Mouse (Mus musculus) MEL (cell line): Measurements from ENCODE around the gene Slco4a1. TPM values are rescaled to one million over a fixed set of nuclear protein-coding genes. Genes with fewer than 3 reads are reported as not detected.

Experiments used
- DNase-seq: peaks from one replicate; pipeline ENCODE4 v3.0.0; 2011; ENCODE audit warnings: low read depth, low spot score
- H3K27ac ChIP-seq: 2 replicates; pipeline ENCODE4 v1.5.1; 2012; ENCODE audit warnings: low read depth, mild to moderate bottlenecking, control low read depth, low read length, moderate library complexity; ENCODE audit not compliant: control insufficient read depth
- H3K27me3 ChIP-seq, 2 experiments: fragments of 150-350 bp in 1 of 2; sonication (generic) in 1 of 2; 2 replicates each; pipeline ENCODE4 v1.6.1; 2012; ENCODE audit warnings: low read length in 2 of 2, mild to moderate bottlenecking in 2 of 2, improper control_type of control experiment in 1 of 2, moderate library complexity in 1 of 2; ENCODE audit not compliant: insufficient read depth in 2 of 2, control insufficient read depth in 1 of 2
- H3K36me3 ChIP-seq, 2 experiments: 2 replicates each; pipeline ENCODE4 v1.6.1; 2012 to 2014; ENCODE audit warnings: low read length in 2 of 2, improper control_type of control experiment in 1 of 2, inconsistent platforms in 1 of 2, mild to moderate bottlenecking in 1 of 2; ENCODE audit not compliant: insufficient read depth in 2 of 2, control insufficient read depth in 1 of 2
- H3K4me1 ChIP-seq, 2 experiments: fragments of 150-350 bp in 1 of 2; sonication (generic) in 1 of 2; 2 replicates each; pipeline ENCODE4 v1.6.1; 2012; ENCODE audit warnings: low read length in 2 of 2, improper control_type of control experiment in 1 of 2, mild to moderate bottlenecking in 1 of 2; ENCODE audit not compliant: insufficient read depth in 2 of 2, control insufficient read depth in 1 of 2
- H3K4me3 ChIP-seq, 2 experiments: fragments of 150-350 bp in 1 of 2; sonication (generic) in 1 of 2; 2 replicates each; pipeline ENCODE4 v1.5.1; 2012; ENCODE audit warnings: low read depth in 2 of 2, low read length in 2 of 2, mild to moderate bottlenecking in 2 of 2, moderate library complexity in 2 of 2, control low read depth in 1 of 2, improper control_type of control experiment in 1 of 2; ENCODE audit not compliant: control insufficient read depth in 1 of 2, insufficient read depth in 1 of 2
- H3K79me2 ChIP-seq: 2 replicates; pipeline ENCODE4 v1.6.1; 2012; ENCODE audit warnings: mild to moderate bottlenecking, low read length, moderate library complexity; ENCODE audit not compliant: control insufficient read depth, poor library complexity, insufficient read depth
- H3K9ac ChIP-seq: 2 replicates; pipeline ENCODE4 v1.6.1; 2012; ENCODE audit warnings: low read depth, mild to moderate bottlenecking, control low read depth, low read length, moderate library complexity; ENCODE audit not compliant: control insufficient read depth, poor library complexity, severe bottlenecking
- H3K9me3 ChIP-seq: fragments of 150-350 bp; sonication (generic); replicated peaks from 2 replicates; pipeline ENCODE4 v1.6.1; 2012; ENCODE audit warnings: mild to moderate bottlenecking, low read length, improper control_type of control experiment, moderate library complexity; ENCODE audit not compliant: insufficient read depth
- CHD2 ChIP-seq: IDR thresholded peaks from 2 replicates; pipeline ENCODE4 v1.6.1; 2011; ENCODE audit warnings: low read length, improper control_type of control experiment
- GATA1 ChIP-seq: IDR thresholded peaks from 2 replicates; pipeline ENCODE4 v1.6.1; 2011; ENCODE audit warnings: low read depth, low read length, improper control_type of control experiment
- MAX ChIP-seq: IDR thresholded peaks from 2 replicates; pipeline ENCODE4 v1.6.1; 2011; ENCODE audit warnings: low read length, improper control_type of control experiment
- MAZ ChIP-seq: IDR thresholded peaks from 2 replicates; pipeline ENCODE4 v1.6.1; 2012; ENCODE audit warnings: low read depth, mild to moderate bottlenecking, inconsistent platforms, low read length, improper control_type of control experiment
- MXI1 ChIP-seq: IDR thresholded peaks from 2 replicates; pipeline ENCODE4 v1.6.1; 2011; ENCODE audit warnings: mild to moderate bottlenecking, low read depth, low read length, improper control_type of control experiment
- MYB ChIP-seq: IDR thresholded peaks from 2 replicates; pipeline ENCODE4 v1.6.1; 2011; ENCODE audit warnings: mild to moderate bottlenecking, low read depth, low read length, improper control_type of control experiment
- POLR2AphosphoS5 ChIP-seq: IDR thresholded peaks from 2 replicates; pipeline ENCODE4 v1.6.1; 2012; ENCODE audit warnings: low read depth, borderline replicate concordance, mild to moderate bottlenecking, inconsistent platforms, low read length, moderate library complexity, mixed read lengths
- RAD21 ChIP-seq: IDR thresholded peaks from 2 replicates; pipeline ENCODE4 v1.6.1; 2011; ENCODE audit warnings: mild to moderate bottlenecking, low read depth, low read length, improper control_type of control experiment
- RCOR1 ChIP-seq: IDR thresholded peaks from 2 replicates; pipeline ENCODE4 v1.6.1; 2012; ENCODE audit warnings: low read depth, mild to moderate bottlenecking, inconsistent platforms, low read length, improper control_type of control experiment
- SIN3A ChIP-seq: IDR thresholded peaks from 2 replicates; pipeline ENCODE4 v1.6.1; 2012; ENCODE audit warnings: low read length, improper control_type of control experiment, inconsistent platforms
- SMC3 ChIP-seq: IDR thresholded peaks from 2 replicates; pipeline ENCODE4 v1.6.1; 2011; ENCODE audit warnings: low read depth, low read length, improper control_type of control experiment
- TAL1 ChIP-seq: IDR thresholded peaks from 2 replicates; pipeline ENCODE4 v1.6.1; 2012; ENCODE audit warnings: mild to moderate bottlenecking, inconsistent platforms, low read length, moderate library complexity, mixed read lengths
- USF1 ChIP-seq: IDR thresholded peaks from 2 replicates; pipeline ENCODE4 v1.6.1; 2014; ENCODE audit warnings: low read depth, mild to moderate bottlenecking, inconsistent platforms, low read length, improper control_type of control experiment, moderate library complexity
- ZC3H11A ChIP-seq: IDR thresholded peaks from 2 replicates; pipeline ENCODE4 v1.6.1; 2012; ENCODE audit warnings: low read depth, mild to moderate bottlenecking, inconsistent platforms, low read length, improper control_type of control experiment
- ZKSCAN1 ChIP-seq: IDR thresholded peaks from 2 replicates; pipeline ENCODE4 v1.6.1; 2012; ENCODE audit warnings: low read depth, mild to moderate bottlenecking, inconsistent platforms, low read length, improper control_type of control experiment, moderate library complexity
- ZMIZ1 ChIP-seq: IDR thresholded peaks from 2 replicates; pipeline ENCODE4 v1.6.1; 2012; ENCODE audit warnings: low read depth, mild to moderate bottlenecking, inconsistent platforms, low read length, improper control_type of control experiment, moderate library complexity
- ZNF384 ChIP-seq: IDR thresholded peaks from 2 replicates; pipeline ENCODE4 v1.6.1; 2012; ENCODE audit warnings: low read depth, mild to moderate bottlenecking, inconsistent platforms, low read length, improper control_type of control experiment
- polyA plus RNA-seq, 2 experiments: library from polyadenylated mRNA; stranded (reverse) in 1 of 2; unstranded in 1 of 2; fragments of >175 nt in 1 of 2; fragments of >200 nt in 1 of 2; gene quantifications; 2 replicates each; pipeline versions ENCODE4 v1.2.1 to v1.2.4; 2012; ENCODE audit warnings: low replicate concordance in 2 of 2, low read depth in 1 of 2; ENCODE audit not compliant: insufficient read length in 2 of 2, insufficient read depth in 1 of 2, missing spikeins in 1 of 2
- total RNA-seq: library from RNA; depleted of rRNA; stranded (reverse); fragments of 300-350 nt; gene quantifications from 2 replicates; pipeline ENCODE4 v1.2.3, GENCODE M21; 2012

Slco4a1 gene
- total and polyA plus RNA-seq, 3 experiments, result not detected

- DNase-seq, result no peak
- TF ChIP-seq RCOR1 (no peak), CHD2 (no peak), ZC3H11A (no peak), MAX (no peak), ZKSCAN1 (no peak), ZNF384 (no peak), ZMIZ1 (no peak), SIN3A (no peak), TAL1 (no peak), MYB (no peak), MXI1 (no peak)
- no peak overlapping the region for H3K4me3 ChIP-seq
- H3K9ac ChIP-seq, result no peak overlapping the region
- no peak overlapping the region for H3K27ac ChIP-seq
- H3K9me3 ChIP-seq, result no peaks in the 10 kb centered on the region
- no peaks in the 10 kb centered on the region for H3K4me1 ChIP-seq
- H3K27me3 ChIP-seq, result no peaks in the 10 kb centered on the region
- H3K36me3 ChIP-seq, result no peaks in the 10 kb centered on the region
- no peaks in the 10 kb centered on the region for H3K79me2 ChIP-seq
Observed at GRCm38 (mm10) chr2:180440596-180441332, 15.3 kb upstream of the Slco4a1 start.

GRCm38 (mm10) chr2:180442061-180442460 lies 14.0 kb upstream of the Slco4a1 start:
- no peak overlapping the region for H3K9ac ChIP-seq
- no peaks in the 10 kb centered on the region for H3K36me3 ChIP-seq
- no peaks in the 10 kb centered on the region for H3K9me3 ChIP-seq
- H3K27ac ChIP-seq, result no peak overlapping the region
- no peak for TF ChIP-seq USF1
- TF ChIP-seq MYB, result no peak
- no peak for TF ChIP-seq RAD21
- TF ChIP-seq GATA1, result no peak
- TF ChIP-seq POLR2AphosphoS5, result no peak
- TF ChIP-seq RCOR1, result no peak
- TF ChIP-seq ZKSCAN1, result no peak
- TF ChIP-seq SMC3, result no peak
- no peak for TF ChIP-seq MAZ
- no peak overlapping the region for H3K4me3 ChIP-seq
- H3K27me3 ChIP-seq, result no peaks in the 10 kb centered on the region
- no peaks in the 10 kb centered on the region for H3K79me2 ChIP-seq
- no peak for DNase-seq
- H3K4me1 ChIP-seq, result no peaks in the 10 kb centered on the region
